Mouse (Mus musculus): ENCODE measurements at regions not wholly inside any gene's neighbourhood (a gene's known extent, or its start where the extent isn't known, plus 50 kb on each side); places are given as distances from the start of the nearest gene placed in this dataset.

DNA sequence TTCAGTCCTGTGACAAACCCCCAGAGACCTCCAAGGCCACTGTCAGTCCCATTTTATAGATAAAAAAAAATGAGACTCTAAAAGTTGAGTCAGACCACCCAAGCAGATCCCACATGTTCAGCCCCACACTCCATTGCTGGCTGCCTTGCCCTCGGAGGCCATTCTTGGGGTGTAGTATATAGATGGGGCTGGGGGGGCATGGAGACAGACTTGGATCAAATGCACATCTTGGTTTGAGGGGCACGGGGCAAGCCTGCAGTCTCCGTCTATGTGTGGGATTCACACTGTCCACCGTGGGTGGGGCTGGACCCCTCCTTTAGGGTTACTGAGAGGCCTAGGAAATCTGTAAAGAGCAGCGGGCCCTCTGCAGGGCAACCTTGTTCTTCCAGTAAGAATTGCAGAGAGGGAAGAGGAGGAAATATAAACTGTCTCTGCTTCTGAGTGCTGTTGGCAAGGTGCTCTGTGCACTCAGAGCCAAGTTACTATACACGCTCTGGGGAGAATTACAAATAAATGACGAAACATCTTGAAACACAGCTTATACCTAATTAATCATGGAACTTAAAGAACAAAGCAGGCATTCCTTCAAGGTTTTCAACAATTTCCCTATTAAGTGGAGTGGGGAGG lies 184.4 kb upstream of the Habp2 start:
- no peak for DNase-seq (ENCODE audit: low read depth, low spot score)

- no peak for DNase-seq (ENCODE audit: low read depth, low spot score)
These were observed 181.9 kb upstream of the Habp2 start for GRCm38 (mm10) chr19:56105073-56105451.

DNA sequence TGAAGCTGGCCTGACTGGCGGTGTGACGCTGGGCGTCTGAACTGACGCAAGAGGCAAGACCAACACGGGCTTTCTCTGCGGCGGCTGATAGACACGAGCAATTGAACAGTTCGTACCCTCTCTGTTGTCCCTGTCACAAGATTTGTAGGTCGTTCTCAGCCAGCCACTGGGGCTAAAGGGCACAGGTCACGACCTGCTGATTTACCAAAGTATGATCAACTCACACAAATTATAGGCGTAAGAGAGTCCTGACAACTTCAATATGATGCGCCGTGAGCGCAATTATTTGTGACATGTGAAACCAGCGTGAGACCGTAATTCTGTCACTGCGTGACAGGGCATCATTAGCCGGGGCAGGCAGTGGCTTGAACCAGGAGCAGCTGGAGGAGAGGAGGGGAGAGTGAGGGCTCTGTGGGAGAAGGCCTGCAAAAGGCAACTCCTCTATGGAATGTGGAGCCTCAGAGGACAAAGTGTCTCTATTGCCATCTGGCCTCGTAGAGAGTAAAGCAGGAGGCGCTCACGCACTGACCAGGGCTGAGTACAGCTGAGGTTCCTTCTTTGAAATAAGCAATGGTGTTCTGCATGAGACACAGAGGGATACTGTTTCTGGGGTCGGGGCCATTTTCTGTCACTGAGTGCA lies 181.4 kb upstream of the Habp2 start:
- DNase-seq (ENCODE audit: low read depth, low spot score), result no peak

DNA sequence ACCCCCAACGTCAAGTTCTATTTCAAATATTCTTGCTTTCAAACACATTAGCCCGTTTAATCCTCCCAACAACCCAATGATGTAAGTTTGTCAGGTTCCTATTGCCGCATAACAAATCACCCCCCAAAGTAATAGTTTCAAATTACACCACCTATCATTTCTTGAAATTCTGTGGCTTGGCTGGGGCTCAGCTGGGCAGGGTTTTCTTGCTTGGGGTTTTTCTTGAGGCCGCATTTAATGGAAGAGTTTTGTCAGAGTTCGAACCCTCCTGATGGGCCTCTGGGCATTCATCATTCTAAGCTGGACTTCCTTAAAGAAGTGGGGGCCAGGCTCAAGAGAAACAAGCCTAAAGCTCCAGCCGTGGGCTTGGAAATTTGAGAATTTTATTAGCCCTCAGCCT lies 178.1 kb upstream of the Habp2 start:
- no peak for DNase-seq (ENCODE audit: low read depth, low spot score)

GRCm38 (mm10) chr19:56115552-56116284 lies 171.2 kb upstream of the Habp2 start:
- DNase-seq (ENCODE audit: low read depth, low spot score), result no peak

DNA sequence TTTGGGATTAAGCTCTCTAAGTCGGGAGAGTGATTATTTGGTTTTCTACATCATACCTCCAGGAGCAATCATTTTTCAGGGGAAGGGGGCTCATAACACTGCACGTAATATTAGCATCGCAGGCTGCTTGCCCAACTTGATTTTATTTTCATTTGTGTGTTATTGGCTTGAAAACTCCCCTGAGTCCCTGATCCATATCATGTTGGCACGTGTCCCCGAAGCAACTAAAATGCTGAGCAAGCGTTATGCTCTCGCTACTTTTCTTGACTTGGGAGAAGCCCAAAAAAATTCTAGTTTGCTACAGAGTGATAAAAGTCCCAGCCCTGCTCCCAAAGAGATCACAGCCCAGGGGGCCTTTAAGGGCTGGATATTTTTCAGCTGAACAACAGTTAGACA lies 170.7 kb upstream of the Habp2 start:
- DNase-seq (ENCODE audit: low read depth, low spot score), result no peak

DNA sequence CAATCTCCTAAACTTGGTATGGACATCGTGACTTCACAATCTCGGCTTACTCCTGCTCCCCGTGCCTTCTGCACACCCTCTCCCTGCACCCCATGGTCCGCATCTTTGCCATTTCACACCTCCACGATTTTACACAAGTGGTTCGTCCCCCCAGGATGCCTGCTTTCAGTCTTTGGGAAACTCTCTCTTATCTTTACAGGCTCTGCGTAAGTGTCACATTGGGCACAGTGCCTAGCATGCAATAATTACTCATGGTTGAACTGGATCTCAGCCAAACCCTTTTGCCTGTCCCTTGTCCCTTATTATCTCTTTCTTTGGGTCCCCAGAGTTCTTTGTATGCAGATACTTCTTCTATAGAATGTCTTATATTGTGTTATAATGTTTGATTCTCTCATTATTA lies 166.2 kb upstream of the Habp2 start:
- DNase-seq (ENCODE audit: low read depth, low spot score), result no peak

DNA sequence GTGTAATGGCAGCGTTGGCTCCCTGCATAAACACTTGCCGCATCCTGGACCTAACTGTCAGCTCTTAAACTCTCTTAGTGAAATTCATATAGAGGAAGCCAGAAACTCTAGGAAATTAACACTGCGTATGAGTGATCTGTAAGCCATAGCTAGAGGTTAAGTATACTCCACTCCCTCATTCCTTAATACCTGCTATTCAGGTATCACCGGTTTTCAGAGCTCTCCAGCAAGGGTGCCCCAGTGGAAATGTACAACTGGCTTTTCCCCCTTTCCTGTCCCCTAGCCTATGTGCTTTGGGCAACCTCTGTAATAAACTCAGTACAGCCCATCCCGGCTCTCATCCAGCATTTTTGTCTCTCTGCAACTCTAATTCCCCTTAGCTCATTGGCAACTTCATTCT lies 164.8 kb upstream of the Habp2 start:
- DNase-seq (ENCODE audit: low read depth, low spot score), result no peak

DNA sequence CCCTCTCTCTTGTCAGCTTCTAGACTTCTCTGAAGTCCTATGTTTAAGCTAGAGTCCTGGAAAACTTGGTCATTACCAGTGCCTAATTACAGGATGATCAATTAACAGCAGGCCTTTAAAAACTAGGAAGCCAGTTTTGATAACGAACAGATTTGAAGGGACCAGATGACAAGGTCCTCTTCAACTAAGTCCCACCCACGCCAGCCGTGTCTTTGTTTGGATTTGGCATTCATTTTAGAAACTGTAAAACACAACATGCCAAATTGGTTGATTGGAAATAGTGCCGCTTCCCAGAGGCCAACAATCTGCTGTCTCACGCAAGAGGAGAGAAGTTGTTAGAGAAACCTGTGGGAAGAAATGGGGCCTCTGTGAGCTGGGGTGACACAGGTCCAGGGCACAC lies 155.4 kb upstream of the Habp2 start:
- DNase-seq (ENCODE audit: low read depth, low spot score), result no peak

DNA sequence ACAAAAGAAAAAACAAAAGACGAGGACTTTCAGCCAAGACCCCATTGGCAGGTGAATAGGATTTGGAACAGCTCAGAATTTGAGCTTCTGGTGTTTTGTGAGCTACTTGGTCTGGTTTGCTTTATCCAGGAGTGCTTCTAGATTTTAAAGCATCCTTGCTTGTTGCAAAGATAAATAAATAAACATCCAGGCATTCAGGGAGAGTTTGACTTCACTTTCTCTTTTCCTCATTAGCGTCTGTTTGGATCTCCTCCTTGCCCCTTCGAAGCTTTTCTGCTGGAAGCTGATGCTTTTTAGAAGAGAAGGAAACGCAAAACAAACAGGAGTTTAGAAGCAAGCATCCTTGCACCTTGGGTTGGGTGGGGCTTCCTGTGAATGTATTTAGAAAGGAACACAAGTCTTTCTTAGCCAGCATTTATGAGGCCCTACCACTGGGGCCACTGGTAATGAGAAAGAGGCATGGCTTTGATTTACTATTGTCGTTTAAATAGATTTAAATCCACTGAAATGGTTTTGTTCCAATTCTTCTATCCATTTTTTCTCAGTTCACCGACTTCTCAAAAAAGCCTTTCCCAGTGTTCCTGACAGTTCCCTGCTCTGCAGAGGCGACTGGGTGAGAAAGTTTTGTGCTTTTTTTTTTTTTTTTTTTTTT lies 153.9 kb upstream of the Habp2 start:
- no peak for DNase-seq (ENCODE audit: low read depth, low spot score)

DNA sequence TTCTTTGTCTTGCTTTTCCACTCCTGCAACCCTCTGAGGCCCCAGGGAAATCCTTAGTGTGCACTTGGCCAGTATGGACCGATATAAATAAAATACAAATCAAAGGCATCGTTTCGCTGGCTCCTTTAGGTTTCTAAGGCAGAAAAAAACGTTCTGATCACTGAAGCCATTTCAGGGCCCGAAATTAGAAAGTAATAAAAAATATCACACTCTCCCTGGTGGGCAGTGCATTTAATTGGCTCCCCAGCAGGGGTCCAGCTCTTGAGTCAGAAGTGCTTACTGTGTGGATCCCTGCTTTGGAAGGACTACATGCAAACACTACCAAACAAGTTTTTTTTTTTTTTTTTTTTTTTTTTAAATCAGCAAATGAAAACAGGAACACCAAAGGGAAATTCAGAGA lies 153.4 kb upstream of the Habp2 start:
- DNase-seq (ENCODE audit: low read depth, low spot score), result no peak

DNA sequence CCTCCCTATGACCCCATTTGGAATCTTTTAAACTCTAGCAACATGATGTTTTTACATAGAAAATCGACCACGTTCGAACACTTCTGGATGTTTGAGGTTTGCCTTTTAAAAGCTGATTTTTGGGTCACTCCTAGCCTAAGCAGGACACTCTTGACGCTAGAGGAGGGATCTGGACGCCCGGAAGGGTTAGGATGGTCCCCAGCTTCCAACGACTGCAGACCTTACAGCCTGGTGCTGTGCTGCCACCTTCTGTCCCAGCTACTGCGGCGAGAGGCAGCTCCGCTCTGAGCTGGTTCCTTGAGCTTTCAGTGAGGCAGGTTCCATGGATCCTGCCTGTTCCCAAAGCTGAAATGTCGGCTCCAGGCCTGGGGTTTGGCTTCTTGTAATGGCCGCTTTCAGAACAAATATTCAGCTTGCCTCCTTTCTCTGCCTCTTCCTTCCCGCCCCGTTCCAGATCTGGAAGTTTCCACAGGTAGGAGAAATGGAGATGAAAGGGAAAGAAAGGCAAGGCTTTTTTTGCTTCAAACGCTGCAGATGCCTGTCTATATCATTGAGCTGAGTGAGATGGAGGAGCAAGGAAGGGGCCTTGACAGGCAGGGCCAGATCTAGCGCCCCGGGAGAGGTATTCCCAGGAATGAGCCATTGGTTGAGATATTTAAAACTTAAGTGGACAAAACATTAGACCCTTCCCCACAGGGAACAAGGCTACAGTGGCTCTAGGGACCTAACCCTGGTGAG lies 152.7 kb upstream of the Habp2 start:
- no peak for DNase-seq (ENCODE audit: low read depth, low spot score)

DNA sequence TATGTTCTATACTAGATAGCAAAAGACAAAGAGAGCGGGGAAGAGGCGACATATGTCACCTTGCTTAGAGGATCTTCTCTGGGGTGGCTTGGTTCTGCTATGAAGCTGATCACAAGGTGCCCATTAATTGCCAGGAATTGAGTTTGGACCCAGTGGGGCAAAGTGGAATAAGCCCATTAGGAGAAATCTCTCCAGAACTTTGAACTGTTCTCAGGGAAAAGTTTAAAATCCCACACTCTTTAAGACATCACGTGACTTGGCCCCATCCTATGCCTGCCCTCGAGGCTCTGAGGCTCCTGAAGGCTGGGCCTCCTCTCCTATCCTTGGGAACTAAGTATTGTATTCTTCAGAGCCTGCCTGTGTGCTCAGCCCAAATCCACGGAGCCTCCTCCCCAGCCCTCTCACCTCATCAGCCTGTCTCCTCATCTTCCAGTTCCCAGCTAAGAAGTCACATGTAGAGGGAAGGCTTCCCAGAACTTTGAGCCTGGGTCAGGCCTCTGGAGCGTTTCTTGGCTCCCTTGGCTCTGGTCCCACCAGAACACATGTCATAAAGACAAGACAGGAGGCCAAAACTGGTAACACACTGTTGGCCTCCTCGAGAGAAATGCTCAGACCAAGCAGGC lies 151.5 kb upstream of the Habp2 start:
- DNase-seq (ENCODE audit: low read depth, low spot score), result no peak

DNA sequence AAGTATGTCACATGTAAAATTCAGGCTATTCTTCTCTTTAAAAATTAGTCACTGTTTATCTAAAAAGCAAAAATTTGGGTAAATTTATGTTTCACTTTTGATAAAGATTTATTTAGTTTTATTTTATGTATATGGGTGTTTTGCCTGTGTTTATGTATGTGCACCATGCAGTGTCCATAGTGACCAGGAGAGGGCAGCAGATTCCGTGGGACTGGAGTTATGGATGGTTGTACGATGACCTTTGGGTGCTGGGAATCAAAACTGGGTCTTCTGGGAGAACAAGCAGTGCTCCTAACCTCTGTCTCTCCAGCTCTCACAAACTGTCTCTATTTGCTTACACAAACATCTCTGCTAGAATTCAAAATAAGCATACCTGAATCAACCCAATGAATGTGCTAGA lies 146.4 kb upstream of the Habp2 start:
- DNase-seq (ENCODE audit: low read depth, low spot score), result no peak

DNA sequence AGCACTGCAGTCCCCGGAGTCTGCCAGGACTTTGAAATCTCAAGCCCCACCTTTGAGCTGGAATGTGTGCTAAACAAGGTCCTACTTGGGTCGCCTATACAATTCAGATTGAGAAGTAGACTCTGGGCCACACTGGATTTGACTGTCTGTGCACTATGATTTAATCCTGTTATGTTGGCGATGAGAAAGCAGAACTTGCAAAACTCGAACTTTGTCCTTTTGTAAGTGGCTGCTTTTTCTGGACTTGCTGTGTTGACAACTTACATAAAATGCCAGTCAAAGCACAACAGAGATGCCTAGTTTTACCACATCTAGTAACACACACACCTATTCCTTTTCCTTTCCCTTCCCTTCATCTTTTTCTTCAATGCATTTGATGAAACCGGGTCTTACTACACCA lies 142.7 kb upstream of the Habp2 start:
- no peak for DNase-seq (ENCODE audit: low read depth, low spot score)

- DNase-seq (ENCODE audit: low read depth, low spot score), result no peak
These were observed 129.8 kb upstream of the Habp2 start for GRCm38 (mm10) chr19:56157120-56157519.

DNA sequence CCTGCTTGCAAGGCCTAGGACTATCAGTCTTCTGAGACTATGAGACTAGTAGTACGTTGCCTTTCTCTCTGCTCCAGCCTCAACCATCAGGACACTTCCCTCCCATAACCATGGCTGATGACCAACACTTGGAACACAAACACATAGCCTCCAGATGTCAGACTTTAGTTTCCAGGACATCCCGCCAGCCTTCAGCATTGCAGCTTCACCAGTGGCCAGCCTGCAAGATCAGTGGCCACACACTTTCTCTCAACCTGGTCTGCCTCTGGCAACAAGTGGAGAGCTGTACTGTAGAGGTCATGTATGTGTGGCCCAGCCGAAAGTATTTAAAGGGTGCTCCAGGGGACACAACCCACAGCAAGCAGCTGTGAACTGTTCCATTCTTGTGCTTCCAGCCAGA lies 124.8 kb upstream of the Habp2 start:
- no peak for DNase-seq (ENCODE audit: low read depth, low spot score)

GRCm38 (mm10) chr19:56169133-56169997 lies 117.6 kb upstream of the Habp2 start:
- no peak for DNase-seq (ENCODE audit: low read depth, low spot score)

DNA sequence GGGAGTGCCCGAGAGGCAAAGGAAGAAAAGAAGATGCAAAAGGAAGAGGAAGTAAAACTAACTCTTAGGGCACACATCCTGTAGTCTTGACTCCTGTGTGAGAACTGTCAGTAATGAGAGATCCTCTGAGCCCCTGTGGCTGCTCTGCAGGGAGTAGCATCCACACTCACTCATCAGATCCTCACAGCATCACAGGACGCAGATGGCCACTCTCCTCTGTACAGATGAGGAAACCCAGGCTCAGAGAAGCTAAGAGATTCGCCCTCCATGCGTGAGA lies 117.0 kb upstream of the Habp2 start:
- no peak for DNase-seq (ENCODE audit: low read depth, low spot score)

GRCm38 (mm10) chr19:56172454-56172853 lies 114.5 kb upstream of the Habp2 start:
- no peak for DNase-seq (ENCODE audit: low read depth, low spot score)

- no peak for DNase-seq (ENCODE audit: low read depth, low spot score)
These were observed 110.9 kb upstream of the Habp2 start for GRCm38 (mm10) chr19:56176059-56176458.
